Mouse (Mus musculus): ENCODE data around the gene Rpl27.
A peak's percentile ranks its signal among the peaks of the same experiment; 100 is the strongest.

DNA sequence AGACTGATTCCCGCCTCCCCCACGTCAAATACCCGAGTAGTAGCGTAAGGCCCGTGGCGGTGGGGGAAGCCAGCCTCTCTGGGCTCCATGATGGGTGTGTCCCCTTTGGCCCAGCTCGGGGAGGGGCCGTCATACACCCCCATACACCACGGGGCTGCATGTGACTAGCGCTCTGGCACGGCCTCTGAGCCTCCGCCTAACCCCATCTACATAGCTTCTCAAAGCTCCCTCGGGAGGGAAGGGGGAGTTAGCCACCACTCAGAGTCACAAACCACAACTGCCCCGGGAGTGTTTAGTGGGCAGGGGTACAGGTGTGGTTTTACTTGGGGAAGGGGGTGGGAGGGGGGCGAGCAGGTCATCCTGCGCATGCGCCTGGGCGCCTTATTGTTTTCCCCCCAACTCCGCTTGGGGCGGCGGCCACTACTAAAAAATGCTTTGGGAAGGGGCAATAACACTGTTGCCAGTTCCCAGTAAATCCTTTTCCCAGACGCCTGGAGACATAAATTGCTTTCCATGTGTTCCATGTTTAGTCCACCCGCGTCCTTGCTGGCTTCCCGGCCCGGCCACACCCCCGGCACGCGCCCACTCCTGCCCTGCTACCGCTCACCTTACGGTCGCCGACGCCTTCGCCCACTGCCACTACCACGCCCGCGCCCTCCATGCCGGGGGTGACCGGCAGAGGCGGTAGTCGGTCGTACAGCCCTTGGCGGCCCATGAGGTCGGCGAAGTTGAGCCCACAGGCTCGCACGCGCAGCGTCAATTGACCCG lies 23.2 kb downstream of the Rpl27 start:
- no peak for TF ChIP-seq MYOG (IDR thresholded peaks at IDR 0.05; ENCODE audit: control insufficient read depth, extremely low read depth, insufficient read length)
- peak; percentile 7 for TF ChIP-seq CTCF (IDR thresholded peaks at IDR 0.05; ENCODE audit: control insufficient read depth, insufficient read depth, insufficient read length)
- peak; percentile 34 for TF ChIP-seq MAX (IDR thresholded peaks at IDR 0.05)
- no peak for TF ChIP-seq CEBPB (IDR thresholded peaks at IDR 0.05; ENCODE audit: low read depth)
- no peak for TF ChIP-seq MYOD1 (IDR thresholded peaks at IDR 0.05; ENCODE audit: control insufficient read depth, insufficient read length, low read depth)

Data from C2C12 (cell line).